13 mouse cellular contexts compared by ENCODE assay signal in genomic region chr5:148107324-148107723, GRCm38 (mm10).
DNase-seq lines count a peak whose midpoint lies in the region; ATAC-seq and TF ChIP-seq lines count a peak whose summit lies in the region.
"Had no signal": no experiment of that assay in that cellular context is flagged by ENCODE, and none has a peak within 500 bp of the region (broad histone marks: within the 10 kb centered on the region; RNA-seq: fewer than 3 reads in every experiment).

No protein-coding gene starts in this region.

- H3K4me3 ChIP-seq in lung, embryonic 14.5 days (ENCODE audit: low read depth, low read length), result no peak overlapping the region
- H3K4me3 ChIP-seq in midbrain, embryonic 13.5 days (replicated peaks), result no peak overlapping the region
- no peak overlapping the region for H3K4me3 ChIP-seq in kidney, embryonic 14.5 days (ENCODE audit: low read length)
- H3K4me3 ChIP-seq: liver, embryonic 13.5 days; neural tube, embryonic 12.5 days had no signal

- H3K27ac ChIP-seq in lung, embryonic 14.5 days (ENCODE audit: low read depth), result no peak overlapping the region
- H3K27ac ChIP-seq in midbrain, embryonic 13.5 days, result peak overlapping the region; percentile 61
- H3K27ac ChIP-seq in kidney, embryonic 14.5 days (ENCODE audit: low read depth, low read length), result no peak overlapping the region
- H3K27ac ChIP-seq: liver, embryonic 13.5 days; neural tube, embryonic 12.5 days had no signal

- H3K4me1 ChIP-seq in lung, embryonic 14.5 days (ENCODE audit: insufficient read depth), result no peaks in the 10 kb centered on the region
- H3K4me1 ChIP-seq in midbrain, embryonic 13.5 days (replicated peaks), result peaks cover 19% of the 10 kb centered on the region
- H3K4me1 ChIP-seq in kidney, embryonic 14.5 days (ENCODE audit: control insufficient read depth, insufficient read depth, low read length), result no peaks in the 10 kb centered on the region
- H3K4me1 ChIP-seq: liver, embryonic 13.5 days had no signal

- WGBS in lung, embryonic 14.5 days, result 79% methylated on average over 6 of the region's 6 CpGs
- 82% methylated on average over 6 of the region's 6 CpGs for WGBS in midbrain, embryonic 13.5 days
- WGBS in kidney, embryonic 14.5 days, result 85% methylated on average over 6 of the region's 6 CpGs

- POLR2A ChIA-PET in Patski (lab: Charles Lee), result no interaction called here

- H3K36me3 ChIP-seq in lung, embryonic 14.5 days (ENCODE audit: insufficient read depth), result no peaks in the 10 kb centered on the region
- H3K36me3 ChIP-seq in midbrain, embryonic 13.5 days, result no peaks in the 10 kb centered on the region
- H3K36me3 ChIP-seq in kidney, embryonic 14.5 days (ENCODE audit: control insufficient read depth, insufficient read depth, low read length), result no peaks in the 10 kb centered on the region
- H3K36me3 ChIP-seq: liver, embryonic 13.5 days; neural tube, embryonic 12.5 days had no signal

- DNase-seq in heart, adult 11 months, result peak; percentile 64
- DNase-seq in heart, postnatal 25 days (ENCODE audit: low spot score), result no peak
- no peak for DNase-seq in lung, embryonic 14.5 days
- no peak for DNase-seq in lung, adult 18-20 months
- DNase-seq in Patski (ENCODE audit: low read depth, low spot score), result no peak
- DNase-seq in layer of hippocampus, postnatal 10 days (ENCODE audit: low spot score in 2 of 2), result no peak
- DNase-seq: cerebellum, adult 9-11 months; heart, postnatal 4 days; liver, embryonic 13.5 days; right cerebral cortex, adult 18-20 months had no signal

- no peaks in the 10 kb centered on the region for H3K9me3 ChIP-seq in lung, embryonic 14.5 days (ENCODE audit: low read depth, low read length)
- H3K9me3 ChIP-seq in midbrain, embryonic 13.5 days, result no peaks in the 10 kb centered on the region
- no peaks in the 10 kb centered on the region for H3K9me3 ChIP-seq in kidney, embryonic 14.5 days (ENCODE audit: control insufficient read depth, low read length)
- H3K9me3 ChIP-seq: neural tube, embryonic 12.5 days had no signal

- CTCF ChIA-PET in Patski (lab: Charles Lee), result no interaction called here

- no peak overlapping the region for H3K4me2 ChIP-seq in lung, embryonic 14.5 days
- H3K4me2 ChIP-seq in midbrain, embryonic 13.5 days (replicated peaks), result no peak overlapping the region
- no peak overlapping the region for H3K4me2 ChIP-seq in kidney, embryonic 14.5 days (replicated peaks; ENCODE audit: low read depth, low read length)
- H3K4me2 ChIP-seq: liver, embryonic 13.5 days; neural tube, embryonic 12.5 days had no signal

- 0 out of 2 replicates have a peak, but pooled peaks have one; percentile 5 for TF ChIP-seq CTCF in lung, embryonic 14.5 days (IDR thresholded peaks at IDR 0.05; ENCODE audit: low read depth)
- TF ChIP-seq CTCF in Patski (IDR thresholded peaks at IDR 0.05), result peak; percentile 53

- in situ Hi-C loops in Patski (cut with MboI; ENCODE audit: low pct_unique_long_range_greater_than_20kb), result no loop called here

- no peak overlapping the region for H3K9ac ChIP-seq in lung, embryonic 14.5 days
- H3K9ac ChIP-seq in midbrain, embryonic 13.5 days (replicated peaks), result no peak overlapping the region
- no peak overlapping the region for H3K9ac ChIP-seq in kidney, embryonic 14.5 days (ENCODE audit: low read depth, low read length)
- H3K9ac ChIP-seq: liver, embryonic 13.5 days; neural tube, embryonic 12.5 days had no signal

- ATAC-seq in lung, embryonic 14.5 days (ENCODE audit: insufficient read depth), result no peak
- no peak for ATAC-seq in Patski
- ATAC-seq in midbrain, embryonic 13.5 days, result no peak
- ATAC-seq in kidney, embryonic 14.5 days (ENCODE audit: low FRiP score, low TSS enrichment), result no peak

- intact Hi-C loops in heart, postnatal 25 days (cut with DNase I), result no loop called here

- no peaks in the 10 kb centered on the region for H3K27me3 ChIP-seq in lung, embryonic 14.5 days (ENCODE audit: insufficient read depth, low read length)
- H3K27me3 ChIP-seq in Patski, result peaks cover 4% of the 10 kb centered on the region
- H3K27me3 ChIP-seq in midbrain, embryonic 13.5 days, result no peaks in the 10 kb centered on the region
- H3K27me3 ChIP-seq in kidney, embryonic 14.5 days (ENCODE audit: control insufficient read depth, insufficient read depth, low read length), result no peaks in the 10 kb centered on the region
- H3K27me3 ChIP-seq: liver, embryonic 13.5 days; neural tube, embryonic 12.5 days had no signal
